Mouse (Mus musculus) E14TG2a.4 (cell line): ENCODE data around the gene Smad3.

ENCODE experiments used
- CTCF ChIP-seq: conservative IDR thresholded peaks from 2 replicates; pipeline ENCODE4 v1.5.1; 2014; ENCODE audit warnings: low read length
- NANOG ChIP-seq: IDR thresholded peaks from 2 replicates; pipeline ENCODE4 v1.6.1; 2014; ENCODE audit warnings: borderline replicate concordance, low read length, mixed read lengths
- POU5F1 ChIP-seq: IDR thresholded peaks from 2 replicates; pipeline ENCODE4 v1.6.1; 2014; ENCODE audit warnings: low read length, borderline replicate concordance

DNA sequence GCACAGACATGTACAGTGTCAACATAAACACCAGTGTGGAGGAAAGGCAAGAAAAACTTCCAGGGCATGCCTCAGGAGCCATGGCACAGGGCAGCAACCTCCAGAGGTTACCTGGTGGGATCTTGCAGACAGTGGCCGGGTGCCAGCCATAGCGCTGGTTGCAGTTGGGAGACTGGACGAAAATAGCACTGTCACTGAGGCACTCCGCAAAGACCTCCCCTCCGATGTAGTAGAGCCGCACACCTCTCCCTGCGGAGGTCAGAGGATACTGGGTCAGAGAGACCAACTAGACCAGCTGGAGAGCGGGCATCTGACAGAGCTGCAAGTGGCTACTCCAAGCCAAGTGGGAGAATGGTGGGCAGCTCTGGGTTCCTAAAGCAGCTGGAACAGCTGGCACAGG lies 103.2 kb downstream of the Smad3 start:
- TF ChIP-seq CTCF (no peak), NANOG (no peak), POU5F1 (no peak)
